Mouse (Mus musculus): ENCODE results near the gene Gm5662. TPM values are rescaled to one million over a fixed set of nuclear protein-coding genes. Genes with fewer than 3 reads are reported as not detected.
"Not testable (repeated sequence)": the region's sequence is repeated elsewhere in the genome, so short reads cannot be mapped to it uniquely, and the experiment has no call there.

Gm5662 gene
- polyA plus RNA-seq (2015; fragmentation: Nextera tagmentation; extraction: Ambion mirVana): not detected in 2 replicates

- H3K27me3 ChIP-seq (replicated peaks); H3K9me3 ChIP-seq; H3K4me2 ChIP-seq; H3K4me3 ChIP-seq; ATAC-seq (replicated peaks); H3K9ac ChIP-seq; H3K36me3 ChIP-seq (replicated peaks); H3K27ac ChIP-seq; H3K4me1 ChIP-seq: not testable (repeated sequence)
- 84% methylated on average over 5 of the region's 5 CpGs for WGBS
These were observed at the start of gene Gm5662 for GRCm38 (mm10) chr12:88274400-88274799. Gene Gm5662, minus strand, starts transcription at chr12:88274500.

GRCm38 (mm10) chr12:88323926-88324325 lies 49.6 kb upstream of the Gm5662 start, which contains the start of gene Gm5039:
Gene Gm5039, minus strand, starts transcription at chr12:88324026.
- not testable (repeated sequence) for H3K9ac ChIP-seq; H3K4me2 ChIP-seq; H3K36me3 ChIP-seq (replicated peaks); H3K4me3 ChIP-seq; H3K9me3 ChIP-seq; ATAC-seq (replicated peaks); H3K27ac ChIP-seq; H3K27me3 ChIP-seq (replicated peaks); H3K4me1 ChIP-seq
- 94% methylated on average over 2 of the region's 2 CpGs for WGBS

DNA sequence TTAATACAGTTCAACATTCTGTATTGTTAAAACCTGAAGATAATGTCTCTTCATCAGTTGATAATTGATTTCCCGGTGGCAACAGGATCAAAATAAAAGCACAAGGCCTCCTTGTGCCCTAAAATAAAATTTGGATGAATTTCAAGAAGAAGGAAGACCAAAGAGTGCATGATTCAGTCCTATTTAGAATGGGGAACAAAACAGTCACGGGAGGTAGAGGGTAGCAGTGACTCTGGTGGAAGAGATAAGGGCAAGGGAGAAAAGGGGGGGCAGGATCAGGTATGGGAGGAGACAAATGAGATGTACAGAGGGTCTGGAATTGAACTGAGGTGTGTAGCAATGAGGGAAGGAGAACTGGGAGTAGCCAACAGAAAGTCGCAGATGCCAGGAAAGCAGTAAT lies 40.3 kb upstream of the Gm5662 start:
- no peaks in the 10 kb centered on the region for H3K27me3 ChIP-seq (replicated peaks)
- no peak overlapping the region for H3K4me2 ChIP-seq
- no peaks in the 10 kb centered on the region for H3K4me1 ChIP-seq
- no peaks in the 10 kb centered on the region for H3K36me3 ChIP-seq (replicated peaks)
- WGBS: 75% methylated on average over 3 of the region's 3 CpGs
- H3K9me3 ChIP-seq: no peaks in the 10 kb centered on the region
- H3K27ac ChIP-seq: no peak overlapping the region
- H3K4me3 ChIP-seq: no peak overlapping the region
- no peak overlapping the region for H3K9ac ChIP-seq
- no peak for ATAC-seq (replicated peaks)

GRCm38 (mm10) chr12:88297171-88297570 lies 22.9 kb upstream of the Gm5662 start:
- ATAC-seq (replicated peaks); H3K36me3 ChIP-seq (replicated peaks); H3K27ac ChIP-seq; H3K9ac ChIP-seq; H3K4me3 ChIP-seq; H3K9me3 ChIP-seq; H3K27me3 ChIP-seq (replicated peaks); H3K4me1 ChIP-seq; H3K4me2 ChIP-seq: not testable (repeated sequence)
- WGBS: 79% methylated on average over 2 of the region's 2 CpGs

GRCm38 (mm10) chr12:88293082-88293481 lies 18.8 kb upstream of the Gm5662 start:
- not testable (repeated sequence) for H3K36me3 ChIP-seq (replicated peaks); H3K9me3 ChIP-seq; ATAC-seq (replicated peaks); H3K4me1 ChIP-seq; H3K9ac ChIP-seq; H3K27me3 ChIP-seq (replicated peaks); H3K4me2 ChIP-seq; H3K27ac ChIP-seq; H3K4me3 ChIP-seq
- WGBS: 80% methylated on average over 4 of the region's 4 CpGs

DNA sequence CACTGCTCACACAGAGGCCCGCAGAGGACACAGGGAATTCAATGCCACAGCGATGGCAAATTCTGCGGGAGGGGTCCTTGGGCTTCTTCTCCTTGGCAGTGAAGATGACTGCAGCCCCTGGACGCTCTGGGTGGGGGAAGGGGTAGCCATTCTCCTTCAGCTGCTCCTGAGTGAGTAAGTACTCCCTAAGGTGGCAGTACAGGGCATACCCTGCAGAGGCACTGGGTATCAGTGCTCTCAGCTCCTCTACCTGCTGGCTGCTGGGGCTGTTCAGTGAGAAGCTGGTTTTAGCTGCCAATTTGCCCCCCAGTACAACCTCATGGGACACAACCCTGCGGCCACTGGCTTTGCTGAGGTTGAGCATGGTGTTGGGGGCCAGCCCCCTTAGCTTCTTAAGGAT lies 10.9 kb upstream of the Gm5662 start:
- WGBS: 92% methylated on average over 5 of the region's 5 CpGs

DNA sequence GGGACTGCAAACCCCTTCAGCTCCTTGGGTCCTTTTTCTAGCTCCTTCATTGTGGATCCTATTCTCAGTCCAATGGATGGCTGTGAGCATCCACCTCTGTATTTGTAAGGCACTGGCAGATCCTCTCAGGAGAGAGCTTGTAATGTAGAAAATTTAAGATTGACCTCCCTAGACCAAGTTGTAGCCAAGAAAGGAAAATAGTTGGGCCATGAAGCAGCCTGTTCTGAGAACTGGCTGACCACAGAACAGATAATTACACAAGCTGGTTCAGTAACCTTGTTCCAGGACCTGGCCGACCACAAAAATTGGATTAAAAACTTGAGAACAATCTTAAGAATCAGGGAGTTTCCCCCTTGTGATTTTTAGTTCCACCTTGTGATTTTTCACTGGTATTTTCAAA lies 17.1 kb downstream of the Gm5662 start:
- 41% methylated on average over 1 of the region's 1 CpGs for WGBS
- H3K4me3 ChIP-seq: no peak overlapping the region
- no peaks in the 10 kb centered on the region for H3K4me1 ChIP-seq
- H3K27me3 ChIP-seq (replicated peaks): no peaks in the 10 kb centered on the region
- ATAC-seq (replicated peaks): no peak
- H3K9ac ChIP-seq: no peak overlapping the region
- H3K36me3 ChIP-seq (replicated peaks): no peaks in the 10 kb centered on the region
- no peak overlapping the region for H3K27ac ChIP-seq
- 0 out of 2 replicates have a peak, but pooled peaks cover 7% of the 10 kb centered on the region for H3K9me3 ChIP-seq
- no peak overlapping the region for H3K4me2 ChIP-seq

More for the DNA sequence above, 10.9 kb upstream of the Gm5662 start:
- not testable (repeated sequence) for H3K36me3 ChIP-seq (replicated peaks); H3K9me3 ChIP-seq; H3K27me3 ChIP-seq (replicated peaks); H3K9ac ChIP-seq; H3K4me1 ChIP-seq; H3K4me3 ChIP-seq; H3K4me2 ChIP-seq; ATAC-seq (replicated peaks); H3K27ac ChIP-seq

- H3K4me1 ChIP-seq; H3K4me3 ChIP-seq; H3K9ac ChIP-seq; H3K4me2 ChIP-seq; H3K27me3 ChIP-seq (replicated peaks); ATAC-seq (replicated peaks); H3K9me3 ChIP-seq; H3K27ac ChIP-seq; H3K36me3 ChIP-seq (replicated peaks): not testable (repeated sequence)
- 74% methylated on average over 2 of the region's 2 CpGs for WGBS
These were observed 18.4 kb downstream of the Gm5662 start for GRCm38 (mm10) chr12:88255917-88256316.

GRCm38 (mm10) chr12:88250000-88250399 lies 24.3 kb downstream of the Gm5662 start, which contains the start of gene Gm8332:
Gene Gm8332, minus strand, starts transcription at chr12:88250100.
- H3K9me3 ChIP-seq; H3K4me2 ChIP-seq; H3K27me3 ChIP-seq (replicated peaks); H3K27ac ChIP-seq; H3K4me1 ChIP-seq; H3K9ac ChIP-seq; H3K36me3 ChIP-seq (replicated peaks); H3K4me3 ChIP-seq; ATAC-seq (replicated peaks): not testable (repeated sequence)
- WGBS: 55% methylated on average over 2 of the region's 2 CpGs

- H3K27me3 ChIP-seq (replicated peaks); H3K4me2 ChIP-seq; H3K9ac ChIP-seq; H3K4me3 ChIP-seq; H3K4me1 ChIP-seq; H3K27ac ChIP-seq; ATAC-seq (replicated peaks); H3K9me3 ChIP-seq; H3K36me3 ChIP-seq (replicated peaks): not testable (repeated sequence)
These were observed 28.5 kb downstream of the Gm5662 start for GRCm38 (mm10) chr12:88245786-88246185.

DNA sequence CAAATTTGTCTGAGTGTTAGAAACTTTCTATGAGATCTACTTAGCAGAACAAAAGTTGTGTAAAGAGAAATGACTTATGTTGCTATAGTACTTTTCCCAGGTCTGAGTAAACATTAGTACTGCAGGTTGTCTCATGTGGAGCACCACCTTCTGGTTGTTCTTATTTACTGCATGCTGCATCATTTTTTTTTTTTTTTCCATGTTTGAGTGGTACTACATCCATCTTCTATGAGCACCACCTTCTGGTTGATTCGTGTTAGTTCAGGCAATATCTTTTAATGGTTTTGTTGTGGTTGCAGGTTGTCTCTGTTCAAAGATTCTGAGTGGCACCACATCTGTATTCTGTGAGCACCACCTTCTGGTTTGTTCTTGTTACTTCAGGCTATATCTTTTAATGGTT lies 31.4 kb downstream of the Gm5662 start:
- H3K4me3 ChIP-seq; H3K9me3 ChIP-seq; H3K36me3 ChIP-seq (replicated peaks); ATAC-seq (replicated peaks); H3K9ac ChIP-seq; H3K27ac ChIP-seq; H3K27me3 ChIP-seq (replicated peaks); H3K4me1 ChIP-seq; H3K4me2 ChIP-seq: not testable (repeated sequence)
- WGBS: 44% methylated on average over 1 of the region's 1 CpGs
